Mouse (Mus musculus) kidney, embryonic 16.5 days (tissue): ENCODE data around the gene Psip1. TPM values are rescaled to one million over a fixed set of nuclear protein-coding genes. Genes with fewer than 3 reads are reported as not detected.
A peak's percentile ranks its signal among the peaks of the same experiment; 100 is the strongest.
"Not testable (repeated sequence)": the region's sequence is repeated elsewhere in the genome, so short reads cannot be mapped to it uniquely, and the experiment has no call there.

ENCODE experiments used
- ATAC-seq: fragments of 200-750 bp; cut with Nextera tagmentation; 2 replicates; pipeline ENCODE4 v1.8.0; 2017; ENCODE audit warnings: moderate TSS enrichment; ENCODE audit not compliant: low FRiP score, low TSS enrichment
- H3K27ac ChIP-seq: fragments of 300-500 bp; sonication (generic); 2 replicates; pipeline ENCODE4 v1.5.1; 2014; ENCODE audit warnings: low read length
- H3K27me3 ChIP-seq: fragments of 300-500 bp; sonication (generic); 2 replicates; pipeline ENCODE4 v1.6.1; 2014; ENCODE audit warnings: low read length, control low read depth, mixed read lengths; ENCODE audit not compliant: insufficient read depth
- H3K36me3 ChIP-seq: fragments of 300-500 bp; sonication (generic); 2 replicates; pipeline ENCODE4 v1.6.1; 2014; ENCODE audit warnings: low read length, control low read depth, mixed read lengths; ENCODE audit not compliant: insufficient read depth
- H3K4me1 ChIP-seq: fragments of 300-500 bp; sonication (generic); 2 replicates; pipeline ENCODE4 v1.6.1; 2014; ENCODE audit warnings: low read length, control low read depth, mixed read lengths; ENCODE audit not compliant: insufficient read depth
- H3K4me2 ChIP-seq: fragments of 300-500 bp; sonication (generic); replicated peaks from 2 replicates; pipeline ENCODE4 v1.6.1; 2014; ENCODE audit warnings: low read depth, low read length
- H3K4me3 ChIP-seq: fragments of 300-500 bp; sonication (generic); 2 replicates; pipeline ENCODE4 v1.5.1; 2014; ENCODE audit warnings: mild to moderate bottlenecking, low read length
- H3K9ac ChIP-seq: fragments of 300-500 bp; sonication (generic); replicated peaks from 2 replicates; pipeline ENCODE4 v1.6.1; 2014; ENCODE audit warnings: low read length
- H3K9me3 ChIP-seq: fragments of 300-500 bp; sonication (generic); 2 replicates; pipeline ENCODE4 v1.6.1; 2016; ENCODE audit warnings: low read length, control low read depth
- WGBS: fragments of 180-500 bp; shearing (Covaris S2); extraction: QIAGEN DNeasy Blood & Tissue Kit; methylation state at CpG from one replicate; pipeline ENCODE4 v1.1.7; 2014; 5-methylcytosine and 5-hydroxymethylcytosine counted together
- polyA plus RNA-seq: library from polyadenylated mRNA; unstranded; fragments of >200 nt; fragmentation: Nextera tagmentation; extraction: Ambion mirVana; gene quantifications from 2 replicates; pipeline ENCODE4 v1.2.1, GENCODE M21; 2015

The Psip1 gene
- polyA plus RNA-seq, 1 experiment from 2014 or later, result 109 TPM

DNA sequence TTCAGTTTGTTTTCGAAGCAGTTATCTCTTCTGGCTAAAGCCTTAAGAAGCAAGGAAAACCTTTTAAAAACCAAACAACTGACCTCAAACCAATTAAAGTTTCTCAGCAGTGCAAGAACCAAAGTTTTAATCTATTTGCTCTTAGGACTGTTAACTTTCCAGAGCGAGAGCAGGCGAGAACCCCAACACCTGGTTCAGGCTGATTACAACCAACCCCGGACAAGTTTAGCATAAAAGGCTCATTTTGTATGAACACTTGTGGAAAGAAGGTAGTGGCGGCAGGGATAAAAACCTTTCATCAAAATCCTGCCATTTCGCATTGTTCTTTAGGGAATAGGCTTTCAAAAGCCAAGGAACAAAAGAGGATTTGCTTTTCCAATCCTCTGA is 38.2 kb upstream of the Psip1 start:
- peak overlapping the region; percentile 94 for H3K27ac ChIP-seq
- no peaks in the 10 kb centered on the region for H3K36me3 ChIP-seq
- 10% methylated on average over 6 of the region's 6 CpGs for WGBS
- peak overlapping the region; percentile 69 for H3K4me2 ChIP-seq
- H3K4me1 ChIP-seq, result peaks cover 16% of the 10 kb centered on the region
- ATAC-seq, result no peak
- H3K9ac ChIP-seq, result peak overlapping the region; percentile 91
- H3K4me3 ChIP-seq, result peak overlapping the region; percentile 82
- no peaks in the 10 kb centered on the region for H3K27me3 ChIP-seq
- no peaks in the 10 kb centered on the region for H3K9me3 ChIP-seq

DNA sequence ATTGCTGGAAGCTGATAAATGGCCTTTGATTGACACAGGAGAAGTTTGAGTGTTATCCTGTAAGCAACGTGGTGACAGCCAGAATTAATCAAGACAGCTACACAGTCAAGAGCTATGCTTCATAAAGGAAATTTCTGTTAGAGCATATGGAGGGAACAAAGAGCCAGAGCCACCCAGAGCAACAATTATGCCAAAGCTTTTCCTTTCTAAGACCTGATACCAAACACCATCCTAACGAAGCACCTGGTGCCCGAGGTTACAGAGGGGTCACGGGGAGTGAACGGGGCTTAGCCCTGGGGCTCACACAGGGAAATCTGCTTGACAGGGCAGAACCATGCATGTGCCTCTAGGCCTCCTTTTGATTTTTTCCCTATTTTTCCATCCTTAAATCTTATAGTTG is 35.8 kb upstream of the Psip1 start:
- 32% methylated on average over 5 of the region's 5 CpGs for WGBS

DNA sequence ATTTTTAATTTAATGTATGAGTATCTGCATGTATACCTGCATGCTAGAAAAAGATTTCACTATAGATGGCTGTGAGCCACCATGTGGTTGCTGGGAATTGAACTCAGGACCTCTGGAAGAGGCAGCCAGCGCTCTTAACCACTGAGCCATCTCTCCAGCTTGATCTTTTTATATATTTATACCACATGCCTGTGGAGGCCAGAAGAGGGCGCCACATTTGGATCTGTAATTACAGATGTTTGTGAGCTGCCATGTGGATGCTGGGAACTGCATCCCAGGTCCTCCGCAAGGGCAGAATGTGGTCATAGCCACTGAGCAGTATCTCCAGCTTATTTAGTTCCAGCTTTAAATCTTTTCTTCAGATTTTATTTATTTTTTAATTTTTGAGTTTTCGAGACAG is 34.0 kb upstream of the Psip1 start:
- ATAC-seq, result no peak
- Histone ChIP-seq H3K9ac (no peak overlapping the region), H3K9me3 (no peaks in the 10 kb centered on the region), H3K36me3 (no peaks in the 10 kb centered on the region), H3K4me2 (no peak overlapping the region), H3K27ac (no peak overlapping the region), H3K4me1 (peaks cover 10% of the 10 kb centered on the region), H3K4me3 (no peak overlapping the region), H3K27me3 (no peaks in the 10 kb centered on the region)
- 88% methylated on average over 4 of the region's 4 CpGs for WGBS

More for the DNA sequence above, 35.8 kb upstream of the Psip1 start:
- Histone ChIP-seq H3K4me3 (no peak overlapping the region), H3K9ac (no peak overlapping the region), H3K36me3 (no peaks in the 10 kb centered on the region), H3K27ac (no peak overlapping the region), H3K4me2 (no peak overlapping the region), H3K9me3 (no peaks in the 10 kb centered on the region), H3K27me3 (no peaks in the 10 kb centered on the region), H3K4me1 (peaks cover 16% of the 10 kb centered on the region)
- no peak for ATAC-seq

DNA sequence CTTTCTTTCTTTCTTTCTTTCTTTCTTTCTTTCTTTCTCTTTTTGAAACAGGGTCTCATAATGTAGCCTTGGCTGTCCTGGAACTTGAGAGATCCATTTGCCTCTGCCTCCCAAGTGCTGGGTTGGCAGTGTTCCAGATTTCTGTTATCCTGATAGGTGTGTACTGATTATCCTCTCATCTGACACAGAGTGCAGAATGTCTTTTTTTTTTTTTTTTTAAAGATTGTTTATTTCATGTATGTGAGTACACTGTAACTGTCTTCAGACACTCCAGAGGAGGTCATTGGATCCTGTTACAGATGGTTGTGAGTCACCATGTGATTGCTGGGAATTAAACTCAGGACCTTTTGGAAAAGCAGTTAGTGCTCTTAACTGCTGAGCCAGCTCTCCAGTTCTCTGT is 33.5 kb upstream of the Psip1 start:
- Histone ChIP-seq H3K27ac (no peak overlapping the region), H3K4me1 (peaks cover 10% of the 10 kb centered on the region), H3K9me3 (no peaks in the 10 kb centered on the region), H3K36me3 (no peaks in the 10 kb centered on the region), H3K27me3 (no peaks in the 10 kb centered on the region), H3K9ac (no peak overlapping the region), H3K4me3 (no peak overlapping the region), H3K4me2 (no peak overlapping the region)
- ATAC-seq, result no peak

DNA sequence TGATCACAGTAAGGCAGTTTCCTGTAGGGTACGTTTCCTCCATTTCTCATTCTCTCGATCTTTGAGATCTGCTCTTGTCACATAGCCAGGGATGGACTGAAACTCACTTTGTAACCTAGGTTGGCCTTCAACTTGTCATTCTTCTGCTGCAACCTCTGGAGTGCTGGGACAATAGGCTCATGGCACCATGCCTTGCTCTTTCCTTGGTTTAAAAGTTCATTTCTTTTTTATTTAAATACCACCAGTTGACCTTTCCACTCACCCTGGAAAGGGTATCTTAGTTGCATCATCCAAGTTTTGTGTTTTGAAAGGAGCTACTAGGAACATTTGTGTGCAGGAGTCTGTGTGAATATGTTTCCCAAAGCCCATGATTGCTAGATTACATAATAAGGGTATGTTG is 32.9 kb upstream of the Psip1 start:
- WGBS, result 83% methylated on average over 2 of the region's 2 CpGs
- no peaks in the 10 kb centered on the region for H3K36me3 ChIP-seq
- H3K27ac ChIP-seq, result no peak overlapping the region
- no peaks in the 10 kb centered on the region for H3K9me3 ChIP-seq
- ATAC-seq, result no peak
- peaks cover 5% of the 10 kb centered on the region for H3K4me1 ChIP-seq
- H3K27me3 ChIP-seq, result no peaks in the 10 kb centered on the region
- H3K4me3 ChIP-seq, result no peak overlapping the region
- H3K4me2 ChIP-seq, result no peak overlapping the region
- H3K9ac ChIP-seq, result no peak overlapping the region

DNA sequence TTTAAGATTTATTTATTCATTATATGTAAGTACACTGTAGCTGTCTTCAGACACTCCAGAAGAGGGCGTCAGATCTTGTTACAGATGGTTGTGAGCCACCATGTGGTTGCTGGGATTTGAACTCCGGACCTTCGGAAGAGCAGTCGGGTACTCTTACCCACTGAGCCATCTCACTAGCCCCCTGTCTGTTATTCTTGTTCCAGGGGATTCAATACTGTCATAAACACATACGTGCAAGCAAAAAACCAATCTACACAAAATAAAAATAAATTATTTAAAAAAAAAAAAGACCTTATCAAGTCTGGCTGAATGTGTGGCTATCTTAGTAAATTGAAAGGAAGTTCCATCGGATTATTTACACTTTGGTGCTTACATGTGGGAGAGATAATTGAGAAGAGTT is 29.9 kb upstream of the Psip1 start:
- not testable (repeated sequence) for H3K36me3 ChIP-seq, H3K4me1 ChIP-seq, H3K27me3 ChIP-seq, H3K27ac ChIP-seq, H3K4me3 ChIP-seq, H3K9me3 ChIP-seq, H3K4me2 ChIP-seq, H3K9ac ChIP-seq, ATAC-seq
- WGBS, result 94% methylated on average over 5 of the region's 6 CpGs

DNA sequence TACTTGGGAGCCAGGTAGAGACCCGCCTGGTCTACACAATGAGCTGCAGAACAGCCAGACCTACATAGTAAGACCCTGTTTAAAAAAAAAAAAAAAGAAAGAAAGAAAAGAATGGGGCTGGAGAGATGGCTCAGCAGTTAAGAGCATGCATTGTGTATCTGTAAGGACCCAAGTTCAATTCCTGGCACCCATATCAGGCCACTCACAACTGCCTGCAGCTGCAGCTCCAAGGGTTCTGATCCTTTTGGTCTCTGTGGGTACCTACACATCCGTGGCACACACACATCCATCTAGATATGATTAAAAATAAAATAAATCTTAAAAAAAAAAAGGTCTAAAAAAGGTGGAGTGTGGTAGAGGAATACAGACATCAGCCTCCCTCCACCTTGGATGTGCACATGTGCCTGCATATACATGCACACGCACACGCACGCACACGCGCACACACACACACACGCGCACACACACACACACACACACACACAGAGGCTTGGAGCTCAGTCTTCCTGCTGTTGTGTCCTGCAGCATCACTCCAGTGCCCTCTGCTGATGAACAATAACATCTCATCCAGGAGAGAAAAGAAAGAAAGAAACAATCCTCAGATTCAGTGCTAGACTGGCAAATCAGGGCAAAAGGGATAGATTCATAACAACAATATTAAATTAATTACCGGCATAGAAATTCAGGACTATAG is 28.9 kb upstream of the Psip1 start:
- Histone ChIP-seq H3K27me3 (no peaks in the 10 kb centered on the region), H3K4me1 (no peaks in the 10 kb centered on the region), H3K4me3 (no peak overlapping the region), H3K9ac (no peak overlapping the region), H3K36me3 (no peaks in the 10 kb centered on the region), H3K9me3 (no peaks in the 10 kb centered on the region), H3K4me2 (no peak overlapping the region), H3K27ac (no peak overlapping the region)
- 89% methylated on average over 10 of the region's 10 CpGs for WGBS
- ATAC-seq, result no peak

DNA sequence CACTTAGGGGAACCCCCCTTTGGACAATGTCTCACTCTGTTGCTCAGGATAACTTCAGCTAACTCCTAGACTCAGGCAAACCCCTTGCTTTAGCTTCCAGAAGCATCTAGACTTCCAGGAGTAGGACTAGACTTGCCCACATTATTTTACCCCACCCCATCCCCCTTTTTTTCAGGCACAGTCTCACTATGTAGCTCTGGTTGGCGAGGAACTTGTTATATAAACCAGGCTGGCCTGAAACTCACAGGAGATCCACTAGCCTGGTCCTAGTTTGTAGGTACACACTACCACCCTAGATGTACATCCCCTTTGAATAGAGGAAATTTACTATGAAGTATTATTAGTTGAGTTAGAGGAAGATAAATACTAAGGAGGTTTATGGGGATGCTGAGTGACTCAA is 27.9 kb upstream of the Psip1 start:
- Histone ChIP-seq H3K36me3 (no peaks in the 10 kb centered on the region), H3K9me3 (no peaks in the 10 kb centered on the region), H3K9ac (no peak overlapping the region), H3K4me2 (no peak overlapping the region), H3K27me3 (no peaks in the 10 kb centered on the region), H3K27ac (no peak overlapping the region), H3K4me3 (no peak overlapping the region), H3K4me1 (no peaks in the 10 kb centered on the region)
- 89% methylated on average over 1 of the region's 1 CpGs for WGBS
- no peak for ATAC-seq

DNA sequence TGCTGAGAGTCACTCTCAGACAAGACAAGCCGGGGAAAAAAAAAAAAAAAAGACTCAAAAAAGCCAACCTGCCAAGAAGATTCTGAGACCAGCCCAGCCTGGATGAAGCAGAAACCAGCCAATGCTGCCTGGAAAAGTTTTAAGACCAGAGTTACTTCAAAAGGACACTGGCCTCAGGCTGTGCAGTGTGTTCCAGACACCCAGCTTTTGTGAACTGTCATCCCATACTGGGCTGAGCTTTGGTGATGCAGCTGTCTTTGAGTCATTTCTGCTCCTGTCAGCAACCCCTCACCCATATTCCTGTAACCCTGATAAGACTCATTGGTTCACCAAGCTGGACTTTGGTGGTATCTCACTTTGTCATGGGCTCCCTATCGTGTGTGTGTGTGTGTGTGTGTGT is 26.4 kb upstream of the Psip1 start:
- H3K4me1 ChIP-seq, result no peaks in the 10 kb centered on the region
- whole genome bisulfite sequencing, result 41% methylated on average over 2 of the region's 2 CpGs
- H3K4me2 ChIP-seq, result no peak overlapping the region
- H3K9ac ChIP-seq, result no peak overlapping the region
- no peaks in the 10 kb centered on the region for H3K9me3 ChIP-seq
- no peak overlapping the region for H3K4me3 ChIP-seq
- H3K27ac ChIP-seq, result no peak overlapping the region
- no peaks in the 10 kb centered on the region for H3K36me3 ChIP-seq
- ATAC-seq, result no peak
- no peaks in the 10 kb centered on the region for H3K27me3 ChIP-seq

DNA sequence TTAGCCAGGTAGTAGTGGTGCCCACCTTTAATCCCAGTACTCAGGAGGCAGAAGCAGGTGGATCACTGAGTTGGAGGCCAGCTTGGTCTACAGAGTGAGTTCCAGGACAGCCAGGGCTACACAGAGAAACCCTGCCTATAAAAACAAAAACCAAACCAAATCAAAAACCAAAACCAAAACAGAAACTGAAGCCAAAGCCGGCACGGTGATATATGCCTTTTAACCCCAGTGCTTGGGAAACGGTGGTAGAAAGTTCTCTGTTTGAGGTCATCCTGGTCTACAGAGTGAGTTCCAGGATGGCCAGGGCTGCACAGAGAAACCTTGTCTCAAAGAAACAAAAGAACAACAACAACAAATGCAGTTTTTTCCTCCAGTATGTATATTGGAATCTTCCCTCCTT is 26.0 kb upstream of the Psip1 start:
- no peak overlapping the region for H3K4me3 ChIP-seq
- no peaks in the 10 kb centered on the region for H3K9me3 ChIP-seq
- ATAC-seq, result no peak
- H3K36me3 ChIP-seq, result no peaks in the 10 kb centered on the region
- no peak overlapping the region for H3K27ac ChIP-seq
- no peaks in the 10 kb centered on the region for H3K4me1 ChIP-seq
- 63% methylated on average over 3 of the region's 3 CpGs for WGBS
- H3K4me2 ChIP-seq, result no peak overlapping the region
- H3K9ac ChIP-seq, result no peak overlapping the region
- H3K27me3 ChIP-seq, result no peaks in the 10 kb centered on the region
